Mouse (Mus musculus) limb, embryonic 10.5 days (tissue): ENCODE data around the gene Jak3. TPM values are rescaled to one million over a fixed set of nuclear protein-coding genes. Genes with fewer than 3 reads are reported as not detected.
A peak's percentile ranks its signal among the peaks of the same experiment; 100 is the strongest.

Experiments used
- DNase-seq: peaks from one replicate; pipeline ENCODE4 v3.0.0-alpha.2; 2017; ENCODE audit warnings: low spot score
- H3K27ac ChIP-seq: fragments of 300-500 bp; sonication (generic); 2 replicates; pipeline ENCODE4 v1.5.1; 2016; ENCODE audit warnings: mild to moderate bottlenecking
- H3K27me3 ChIP-seq: fragments of 300-500 bp; sonication (generic); 2 replicates; pipeline ENCODE4 v1.6.1; 2016; ENCODE audit warnings: low read depth, mild to moderate bottlenecking; ENCODE audit not compliant: poor library complexity, severe bottlenecking
- H3K36me3 ChIP-seq: fragments of 300-500 bp; sonication (generic); 2 replicates; pipeline ENCODE4 v1.6.1; 2016; ENCODE audit warnings: mild to moderate bottlenecking, moderate library complexity
- H3K4me1 ChIP-seq: fragments of 300-500 bp; sonication (generic); 2 replicates; pipeline ENCODE4 v1.6.1; 2016
- H3K4me3 ChIP-seq: fragments of 300-500 bp; sonication (generic); 2 replicates; pipeline ENCODE4 v1.5.1; 2016; ENCODE audit warnings: mild to moderate bottlenecking, moderate library complexity
- H3K9me3 ChIP-seq: fragments of 300-500 bp; sonication (generic); replicated peaks from 2 replicates; pipeline ENCODE4 v1.6.1; 2016; ENCODE audit warnings: mild to moderate bottlenecking
- WGBS: fragments of 180-500 bp; shearing (Covaris S2); methylation state at CpG from one replicate; pipeline ENCODE4 v1.1.7; 2016; 5-methylcytosine and 5-hydroxymethylcytosine counted together
- polyA plus RNA-seq: library from polyadenylated mRNA; unstranded; fragments of >200 nt; fragmentation: Nextera tagmentation; extraction: Ambion mirVana; gene quantifications from 2 replicates; pipeline ENCODE4 v1.2.1, GENCODE M21; 2016

The Jak3 gene
- polyA plus RNA-seq = 3.7 and 4.6 TPM in 2 replicates

- H3K9me3 ChIP-seq = no peaks in the 10 kb centered on the region
- peak; percentile 69 for DNase-seq
- no peaks in the 10 kb centered on the region for H3K36me3 ChIP-seq
- 2% methylated on average over 40 of the region's 40 CpGs for WGBS
- peaks cover 46% of the 10 kb centered on the region for H3K4me1 ChIP-seq
- peaks cover 93% of the 10 kb centered on the region for H3K27me3 ChIP-seq
- H3K4me3 ChIP-seq = peak within 1 kb of the TSS; percentile 66
- H3K27ac ChIP-seq = peak within 1 kb of the TSS; percentile 75
Measured at GRCm38 (mm10) chr8:71676020-71676741, at the start of gene Jak3. Jak3 (plus strand) TSS chr8:71676296.

GRCm38 (mm10) chr8:71626753-71627152, 49.3 kb upstream of the Jak3 start:
- peaks cover 14% of the 10 kb centered on the region for H3K9me3 ChIP-seq
- H3K27me3 ChIP-seq = peaks cover 25% of the 10 kb centered on the region
- H3K27ac ChIP-seq = no peak overlapping the region
- 83% methylated on average over 9 of the region's 9 CpGs for WGBS
- no peak overlapping the region for H3K4me3 ChIP-seq
- DNase-seq = no peak
- peaks cover 33% of the 10 kb centered on the region for H3K4me1 ChIP-seq
- H3K36me3 ChIP-seq = peaks cover 47% of the 10 kb centered on the region

GRCm38 (mm10) chr8:71627265-71628099, 48.6 kb upstream of the Jak3 start:
- Histone ChIP-seq H3K36me3 (peaks cover 40% of the 10 kb centered on the region), H3K27me3 (peaks cover 33% of the 10 kb centered on the region), H3K4me3 (no peak overlapping the region), H3K4me1 (peaks cover 33% of the 10 kb centered on the region), H3K9me3 (peaks cover 10% of the 10 kb centered on the region), H3K27ac (no peak overlapping the region)
- 52% methylated on average over 9 of the region's 9 CpGs for WGBS
- DNase-seq = no peak

- H3K36me3 ChIP-seq = peaks cover 29% of the 10 kb centered on the region
- H3K4me3 ChIP-seq = peak overlapping the region; percentile 61
- peaks cover 37% of the 10 kb centered on the region for H3K4me1 ChIP-seq
- peaks cover 6% of the 10 kb centered on the region for H3K9me3 ChIP-seq
- H3K27me3 ChIP-seq = peaks cover 43% of the 10 kb centered on the region
- peak overlapping the region; percentile 82 for H3K27ac ChIP-seq
- no peak for DNase-seq
- WGBS = 10% methylated on average over 16 of the region's 16 CpGs
Measured at GRCm38 (mm10) chr8:71628396-71629095, 47.5 kb upstream of the Jak3 start.

GRCm38 (mm10) chr8:71629096-71629697, 46.9 kb upstream of the Jak3 start:
- Histone ChIP-seq H3K27ac (peak overlapping the region; percentile 82), H3K4me3 (peak overlapping the region; percentile 61), H3K27me3 (peaks cover 50% of the 10 kb centered on the region), H3K9me3 (peaks cover 6% of the 10 kb centered on the region), H3K4me1 (peaks cover 43% of the 10 kb centered on the region), H3K36me3 (peaks cover 23% of the 10 kb centered on the region)
- WGBS = under 1% methylated on average over 50 of the region's 55 CpGs
- peak; percentile 97 for DNase-seq

- peak; percentile 59 for DNase-seq
- H3K27ac ChIP-seq = peak overlapping the region; percentile 82
- WGBS = 5% methylated on average over 25 of the region's 25 CpGs
- peaks cover 17% of the 10 kb centered on the region for H3K36me3 ChIP-seq
- H3K9me3 ChIP-seq = peaks cover 6% of the 10 kb centered on the region
- peak overlapping the region; percentile 61 for H3K4me3 ChIP-seq
- H3K4me1 ChIP-seq = peaks cover 48% of the 10 kb centered on the region
- H3K27me3 ChIP-seq = peaks cover 56% of the 10 kb centered on the region
Measured at GRCm38 (mm10) chr8:71629781-71630212, 46.3 kb upstream of the Jak3 start.

GRCm38 (mm10) chr8:71630761-71631160, 45.3 kb upstream of the Jak3 start:
- Histone ChIP-seq H3K27ac (no peak overlapping the region), H3K4me3 (no peak overlapping the region), H3K4me1 (peaks cover 48% of the 10 kb centered on the region), H3K27me3 (peaks cover 65% of the 10 kb centered on the region), H3K36me3 (peaks cover 7% of the 10 kb centered on the region), H3K9me3 (peaks cover 6% of the 10 kb centered on the region)
- WGBS = 89% methylated on average over 6 of the region's 6 CpGs
- DNase-seq = no peak

- H3K27me3 ChIP-seq = peaks cover 76% of the 10 kb centered on the region
- no peaks in the 10 kb centered on the region for H3K36me3 ChIP-seq
- no peak overlapping the region for H3K4me3 ChIP-seq
- H3K4me1 ChIP-seq = peaks cover 48% of the 10 kb centered on the region
- no peak overlapping the region for H3K27ac ChIP-seq
- 67% methylated on average over 2 of the region's 2 CpGs for WGBS
- no peak for DNase-seq
- H3K9me3 ChIP-seq = peaks cover 6% of the 10 kb centered on the region
Measured at GRCm38 (mm10) chr8:71631897-71632296, 44.2 kb upstream of the Jak3 start.

GRCm38 (mm10) chr8:71633164-71633563, 42.9 kb upstream of the Jak3 start:
- no peak overlapping the region for H3K27ac ChIP-seq
- no peaks in the 10 kb centered on the region for H3K36me3 ChIP-seq
- 10% methylated on average over 19 of the region's 22 CpGs for WGBS
- DNase-seq = peak; percentile 56
- peaks cover 86% of the 10 kb centered on the region for H3K27me3 ChIP-seq
- peaks cover 6% of the 10 kb centered on the region for H3K9me3 ChIP-seq
- H3K4me3 ChIP-seq = peak overlapping the region; percentile 38; the same call in 1 of the 2 replicates
- peaks cover 37% of the 10 kb centered on the region for H3K4me1 ChIP-seq

GRCm38 (mm10) chr8:71633981-71634667, 42.0 kb upstream of the Jak3 start:
- peaks cover 27% of the 10 kb centered on the region for H3K4me1 ChIP-seq
- H3K4me3 ChIP-seq = peak overlapping the region; percentile 38
- peaks cover 6% of the 10 kb centered on the region for H3K9me3 ChIP-seq
- DNase-seq = peak; percentile 69
- no peak overlapping the region for H3K27ac ChIP-seq
- peaks cover 95% of the 10 kb centered on the region for H3K27me3 ChIP-seq
- WGBS = 3% methylated on average over 26 of the region's 26 CpGs
- no peaks in the 10 kb centered on the region for H3K36me3 ChIP-seq

GRCm38 (mm10) chr8:71637149-71638095, 38.7 kb upstream of the Jak3 start:
- WGBS = 74% methylated on average over 8 of the region's 8 CpGs
- no peak overlapping the region for H3K4me3 ChIP-seq
- H3K36me3 ChIP-seq = no peaks in the 10 kb centered on the region
- peaks cover 6% of the 10 kb centered on the region for H3K9me3 ChIP-seq
- no peak for DNase-seq
- peaks cover 64% of the 10 kb centered on the region for H3K27me3 ChIP-seq
- peaks cover 15% of the 10 kb centered on the region for H3K4me1 ChIP-seq
- no peak overlapping the region for H3K27ac ChIP-seq
